Mouse (Mus musculus) cortical plate, adult 2 months (tissue): ENCODE measurements around the gene Kcnj6. TPM values are rescaled to one million over a fixed set of nuclear protein-coding genes. Genes with fewer than 3 reads are reported as not detected.

Experiments
- H3K27ac ChIP-seq: fragments of 200-500 bp; 2 replicates; pipeline ENCODE4 v1.5.1; 2012; ENCODE audit warnings: low read length, control low read depth, inconsistent platforms; ENCODE audit not compliant: insufficient read depth
- H3K4me1 ChIP-seq: fragments of 200-500 bp; 2 replicates; pipeline ENCODE4 v1.6.1; 2011; ENCODE audit warnings: low read length; ENCODE audit not compliant: control insufficient read depth, insufficient read depth
- H3K4me3 ChIP-seq: fragments of 200-500 bp; 2 replicates; pipeline ENCODE4 v1.5.1; 2011; ENCODE audit warnings: mild to moderate bottlenecking, low read length, control low read depth; ENCODE audit not compliant: insufficient read depth
- CTCF ChIP-seq: fragments of 200-500 bp; IDR thresholded peaks from 2 replicates; pipeline ENCODE4 v1.5.1; 2011; ENCODE audit warnings: mild to moderate bottlenecking, control low read depth, low read length; ENCODE audit not compliant: insufficient read depth; ENCODE audit errors: extremely low read depth
- POLR2A ChIP-seq: fragments of 200-500 bp; IDR thresholded peaks from 2 replicates; pipeline ENCODE4 v1.6.1; 2011; ENCODE audit warnings: mild to moderate bottlenecking, low read length, control low read depth; ENCODE audit not compliant: insufficient read depth; ENCODE audit errors: extremely low read depth
- polyA plus RNA-seq: library from polyadenylated mRNA; depleted of rRNA; stranded (reverse); fragments of >200 nt; gene quantifications from 2 replicates; pipeline ENCODE4 v1.2.3, GENCODE M21; 2012

The Kcnj6 gene
- polyA plus RNA-seq, 1 experiment: 20.4 TPM

DNA sequence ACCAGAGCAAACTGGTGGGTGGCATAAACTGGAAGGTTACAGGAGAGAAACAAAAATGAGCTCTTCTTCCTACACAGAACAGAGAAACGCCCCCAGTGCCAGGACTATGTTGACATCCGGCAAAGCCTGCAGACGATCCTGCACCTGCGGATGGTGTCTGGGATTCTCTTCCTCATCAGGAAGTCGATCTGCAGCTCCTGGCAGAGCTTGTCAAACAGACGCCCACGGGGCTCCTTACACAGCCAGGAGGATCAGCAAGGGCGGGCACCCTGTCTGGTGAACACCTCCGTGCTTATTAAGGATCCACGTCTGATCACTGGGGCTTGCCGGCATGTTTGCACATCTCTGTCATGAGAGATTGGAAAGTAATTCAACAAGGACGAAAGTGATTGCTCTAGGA is 266.5 kb downstream of the Kcnj6 start:
- TF ChIP-seq CTCF: no peak
- no peak for TF ChIP-seq POLR2A
- Histone ChIP-seq H3K4me3 (no peak overlapping the region), H3K4me1 (no peaks in the 10 kb centered on the region), H3K27ac (no peak overlapping the region)

DNA sequence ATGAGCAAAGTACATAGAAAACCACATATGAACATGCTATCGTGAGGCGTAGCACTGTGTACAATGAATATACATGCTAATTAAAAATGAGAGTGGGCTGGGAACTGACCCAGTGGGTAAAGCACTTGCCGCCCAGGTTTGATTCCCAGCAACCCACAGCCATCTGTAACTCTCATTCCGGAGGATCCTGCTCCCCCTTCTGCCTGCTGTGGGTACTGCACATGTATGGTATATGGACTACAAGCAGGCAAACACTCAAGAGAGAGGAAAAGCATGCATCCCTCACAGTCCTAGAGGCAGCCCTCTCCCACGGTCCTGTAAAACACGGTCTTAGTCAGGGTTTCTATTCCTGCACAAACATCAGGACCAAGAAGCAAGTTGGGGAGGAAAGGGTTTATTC is 268.3 kb downstream of the Kcnj6 start:
- H3K4me1 ChIP-seq: no peaks in the 10 kb centered on the region
- no peak overlapping the region for H3K27ac ChIP-seq
- TF ChIP-seq POLR2A: no peak
- TF ChIP-seq CTCF: no peak
- no peak overlapping the region for H3K4me3 ChIP-seq

DNA sequence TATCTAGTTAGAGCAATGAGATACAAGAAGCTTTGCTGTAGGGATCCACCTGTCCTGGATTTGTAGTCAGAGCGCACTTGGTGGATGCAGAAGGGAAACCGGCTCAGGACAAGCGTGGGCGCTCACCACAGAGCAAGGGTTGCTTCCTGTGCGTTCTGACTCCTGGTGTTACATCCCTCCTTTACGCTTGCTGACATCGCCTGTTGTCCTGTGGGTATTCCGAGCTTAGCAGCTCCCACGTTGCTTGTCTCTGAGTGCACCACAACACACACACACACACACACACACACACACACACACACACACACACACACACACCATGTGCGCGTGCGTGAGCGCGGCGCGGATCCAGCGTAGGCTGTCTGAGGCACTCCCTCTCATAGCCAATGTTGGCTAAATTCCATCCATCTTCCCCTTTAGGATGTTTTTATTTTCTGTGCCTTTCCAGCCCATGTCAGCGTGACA is 272.7 kb downstream of the Kcnj6 start:
- TF ChIP-seq CTCF (no peak), POLR2A (peak; percentile 26; the same call in 1 of the 2 replicates)
- Histone ChIP-seq H3K27ac (peak overlapping the region; percentile 32), H3K4me1 (peaks cover 2% of the 10 kb centered on the region; the same call in 1 of the 2 replicates), H3K4me3 (peak overlapping the region; percentile 36)

DNA sequence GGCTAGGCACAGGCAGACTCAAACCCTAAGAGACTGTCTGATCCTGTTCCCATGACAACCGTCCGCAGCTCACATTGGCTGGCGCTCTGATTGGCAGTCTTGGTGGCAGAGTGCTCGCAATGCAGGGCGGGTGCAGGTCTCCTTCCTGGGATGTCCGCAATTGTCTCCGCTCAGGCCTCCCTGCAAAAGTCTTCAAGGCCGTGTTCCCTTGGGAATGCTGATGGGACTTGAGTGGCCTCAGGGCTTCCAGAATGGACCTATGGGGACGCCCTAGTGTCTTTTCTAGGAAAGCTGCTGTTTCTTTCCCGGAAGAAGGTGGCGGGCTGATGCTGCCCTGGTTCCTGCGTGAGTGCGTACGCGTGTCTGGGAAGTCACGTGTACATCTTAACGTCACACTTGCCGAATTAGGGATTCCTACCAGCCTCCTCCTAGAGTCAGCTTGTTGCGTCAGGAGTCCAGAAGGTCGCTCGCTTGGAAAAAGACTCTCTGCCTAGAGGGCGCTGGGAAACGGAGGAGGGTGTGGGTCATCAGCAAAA is 273.4 kb downstream of the Kcnj6 start:
- Histone ChIP-seq H3K4me3 (peak overlapping the region; percentile 36), H3K4me1 (peaks cover 2% of the 10 kb centered on the region), H3K27ac (peak overlapping the region; percentile 32)
- peak; percentile 71 for TF ChIP-seq POLR2A
- TF ChIP-seq CTCF: no peak

DNA sequence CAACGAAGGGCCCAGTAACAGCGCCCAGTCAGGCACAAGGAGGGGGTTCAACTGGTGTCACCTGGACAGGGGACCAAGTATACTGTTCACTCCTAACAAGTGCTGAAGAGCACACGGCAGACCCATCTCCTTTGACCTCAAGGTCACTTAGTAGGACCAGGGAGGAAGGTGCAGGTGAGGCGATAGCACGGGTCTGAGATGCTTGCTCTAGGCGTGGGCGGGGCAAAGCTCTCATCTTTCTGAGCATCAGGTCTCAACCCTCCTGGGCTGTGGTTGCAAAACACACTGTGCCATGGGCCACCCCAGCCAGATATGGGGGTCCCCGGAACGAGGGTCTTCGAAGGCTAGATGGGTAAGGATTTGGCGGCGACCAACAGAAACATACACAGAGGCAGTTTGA is 274.6 kb downstream of the Kcnj6 start:
- Histone ChIP-seq H3K27ac (no peak overlapping the region), H3K4me3 (no peak overlapping the region), H3K4me1 (peaks cover 5% of the 10 kb centered on the region)
- TF ChIP-seq POLR2A: no peak
- TF ChIP-seq CTCF: no peak

DNA sequence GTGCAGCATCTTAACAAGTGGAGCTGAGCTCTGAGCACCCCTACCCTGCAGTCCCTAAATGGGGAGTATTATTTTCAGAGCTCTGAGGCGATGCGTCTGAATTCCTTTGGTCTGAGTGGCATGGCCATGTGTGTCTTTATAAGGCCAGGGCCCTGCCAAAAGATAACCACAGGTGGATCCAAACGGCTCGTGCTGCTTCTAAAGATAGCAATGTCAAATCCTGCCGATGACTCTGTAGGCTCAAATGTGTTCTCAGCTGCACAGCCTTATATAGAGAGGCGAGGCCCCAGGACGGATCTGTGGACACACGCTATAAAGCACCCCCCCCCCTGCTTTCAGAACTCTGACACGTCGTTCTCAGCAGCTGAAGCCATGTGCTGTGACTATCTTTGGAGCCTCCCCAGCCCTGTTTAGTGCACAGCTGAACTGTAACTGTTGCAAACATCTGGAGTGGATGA is 275.9 kb downstream of the Kcnj6 start:
- H3K4me1 ChIP-seq: peaks cover 5% of the 10 kb centered on the region
- no peak overlapping the region for H3K4me3 ChIP-seq
- no peak overlapping the region for H3K27ac ChIP-seq
- no peak for TF ChIP-seq CTCF
- no peak for TF ChIP-seq POLR2A

DNA sequence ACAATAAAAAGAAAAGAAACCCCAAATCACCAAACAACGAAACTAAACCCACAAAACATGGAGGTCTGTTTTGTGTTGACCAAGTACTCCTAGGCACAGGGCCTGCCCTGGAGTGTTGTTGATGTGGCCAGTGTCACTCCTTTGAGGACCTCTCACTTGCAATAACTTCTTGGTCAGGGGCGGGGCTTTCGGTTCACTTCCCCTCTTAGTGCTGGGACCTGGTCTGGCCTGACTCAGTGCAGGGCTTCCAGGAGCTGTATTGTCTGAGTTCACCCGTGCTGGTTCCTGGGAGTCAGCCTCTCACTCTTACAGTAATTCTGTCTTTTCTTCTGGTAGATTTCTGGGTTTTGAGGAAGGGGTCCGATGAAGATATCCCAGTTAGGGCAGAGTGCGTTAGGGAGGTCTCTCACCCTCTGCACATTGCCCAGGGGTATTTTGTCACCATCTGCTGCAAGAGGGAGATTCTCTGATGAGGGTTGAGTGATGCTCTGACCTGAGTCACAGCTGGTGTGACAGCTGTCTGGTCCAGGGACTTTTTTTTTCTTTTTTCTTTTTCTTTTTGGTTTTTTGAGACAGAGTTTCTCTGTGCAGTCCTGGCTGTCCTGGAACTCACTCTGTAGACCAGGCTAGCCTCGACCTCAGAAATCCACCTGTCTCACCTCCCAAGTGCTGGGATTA is 276.9 kb downstream of the Kcnj6 start:
- Histone ChIP-seq H3K27ac (no peak overlapping the region), H3K4me3 (no peak overlapping the region), H3K4me1 (peaks cover 5% of the 10 kb centered on the region)
- no peak for TF ChIP-seq CTCF

DNA sequence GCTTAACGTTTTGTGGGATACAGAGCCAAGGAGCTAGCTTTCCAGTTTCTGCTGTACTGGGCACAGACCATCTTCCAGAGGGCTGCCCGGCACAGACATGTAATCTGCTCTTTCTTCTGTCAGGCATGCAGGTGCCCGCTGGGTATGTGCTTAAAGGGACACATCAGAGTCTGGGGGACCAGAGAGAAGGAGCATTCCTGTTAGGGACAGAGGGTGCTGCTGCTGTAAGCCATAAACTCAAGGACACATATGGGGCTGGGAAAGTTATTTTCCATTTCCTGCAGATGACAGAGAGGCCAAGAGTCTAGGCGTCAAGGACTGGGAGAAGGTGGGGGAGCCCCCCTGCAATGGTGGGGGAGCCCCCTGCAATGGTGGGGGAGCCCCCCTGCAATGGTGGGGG is 278.0 kb downstream of the Kcnj6 start:
- Histone ChIP-seq H3K4me3 (no peak overlapping the region), H3K27ac (no peak overlapping the region), H3K4me1 (peaks cover 5% of the 10 kb centered on the region)
- TF ChIP-seq POLR2A: no peak
- no peak for TF ChIP-seq CTCF

DNA sequence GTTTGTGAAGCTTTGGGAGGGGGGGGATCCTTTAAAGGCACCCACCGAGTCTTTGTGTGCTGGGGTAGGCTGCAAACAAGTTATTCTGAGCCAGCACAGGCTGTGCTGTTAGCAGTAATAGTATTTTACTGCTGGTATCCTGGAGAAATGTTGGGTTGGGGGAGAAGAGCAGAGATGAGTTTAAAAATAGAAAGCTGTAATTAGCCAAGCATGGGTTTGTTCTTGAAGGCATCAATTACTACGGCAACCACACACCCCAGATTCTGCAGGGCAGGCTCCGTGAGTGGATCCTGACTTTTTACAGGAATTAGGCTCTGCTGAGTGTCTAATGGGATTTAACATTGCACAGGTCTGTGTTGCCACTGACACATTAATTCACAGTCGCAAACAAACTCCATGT is 278.6 kb downstream of the Kcnj6 start:
- TF ChIP-seq POLR2A (no peak), CTCF (no peak)
- Histone ChIP-seq H3K27ac (no peak overlapping the region), H3K4me3 (no peak overlapping the region), H3K4me1 (peaks cover 6% of the 10 kb centered on the region)

DNA sequence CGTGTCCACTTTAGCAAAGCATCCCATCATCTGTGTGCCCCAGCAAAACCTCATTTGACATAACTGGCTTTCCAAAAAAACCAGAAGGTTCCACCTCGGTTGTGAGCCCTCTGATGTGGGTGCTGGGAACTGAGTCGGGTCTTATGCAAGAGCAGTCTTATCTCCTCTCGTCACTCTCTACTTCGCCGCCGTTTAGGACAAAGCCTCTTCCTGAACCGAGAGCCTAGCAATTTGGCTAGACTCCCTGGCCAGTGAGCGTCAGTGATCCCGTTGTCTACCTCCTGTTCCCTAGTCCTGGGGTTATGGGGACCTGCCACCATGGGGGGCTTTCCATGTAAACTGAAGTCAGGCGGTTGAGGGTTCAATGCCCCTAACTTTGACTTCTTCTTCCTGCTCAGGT is 280.4 kb downstream of the Kcnj6 start:
- Histone ChIP-seq H3K27ac (no peak overlapping the region), H3K4me1 (peaks cover 7% of the 10 kb centered on the region), H3K4me3 (no peak overlapping the region)
- TF ChIP-seq POLR2A (no peak), CTCF (no peak)
